Mouse (Mus musculus): ENCODE results near the gene Slc4a4. TPM values are rescaled to one million over a fixed set of nuclear protein-coding genes. Genes with fewer than 3 reads are reported as not detected.
A peak's percentile ranks its signal among the peaks of the same experiment; 100 is the strongest.

Gene Slc4a4
- polyA plus RNA-seq, 1 experiment from 2014 or later = 0.47 TPM

GRCm38 (mm10) chr5:88904841-88905240 is 18.2 kb downstream of the Slc4a4 start:
- Histone ChIP-seq H3K36me3 (ENCODE audit: control insufficient read depth, insufficient read depth) (no peaks in the 10 kb centered on the region), H3K4me1 (ENCODE audit: control insufficient read depth, low read depth, low read length) (no peaks in the 10 kb centered on the region), H3K27ac (ENCODE audit: low read length) (no peak overlapping the region), H3K4me3 (ENCODE audit: low read depth, low read length) (no peak overlapping the region), H3K9me3 (replicated peaks; ENCODE audit: control insufficient read depth, low read length) (no peaks in the 10 kb centered on the region), H3K4me2 (ENCODE audit: low read depth, low read length) (no peak overlapping the region), H3K27me3 (ENCODE audit: control insufficient read depth, insufficient read depth, low read depth, low read length) (no peaks in the 10 kb centered on the region), H3K9ac (ENCODE audit: low read depth, low read length) (no peak overlapping the region)
- ATAC-seq (ENCODE audit: low read depth) = no peak
- 55% methylated on average over 7 of the region's 7 CpGs for WGBS (ENCODE audit: insufficient replicate concordance)

- Histone ChIP-seq H3K4me1 (ENCODE audit: control insufficient read depth, low read depth, low read length) (no peaks in the 10 kb centered on the region), H3K27ac (ENCODE audit: low read length) (no peak overlapping the region), H3K36me3 (ENCODE audit: control insufficient read depth, insufficient read depth) (no peaks in the 10 kb centered on the region), H3K27me3 (ENCODE audit: control insufficient read depth, insufficient read depth, low read depth, low read length) (no peaks in the 10 kb centered on the region), H3K4me2 (ENCODE audit: low read depth, low read length) (no peak overlapping the region), H3K9me3 (replicated peaks; ENCODE audit: control insufficient read depth, low read length) (no peaks in the 10 kb centered on the region), H3K9ac (ENCODE audit: low read depth, low read length) (no peak overlapping the region), H3K4me3 (ENCODE audit: low read depth, low read length) (no peak overlapping the region)
- 70% methylated on average over 3 of the region's 3 CpGs for WGBS (ENCODE audit: insufficient replicate concordance)
- no peak for ATAC-seq (ENCODE audit: low read depth)
Observed at GRCm38 (mm10) chr5:88907615-88908014, 21.0 kb downstream of the Slc4a4 start.

- no peaks in the 10 kb centered on the region for H3K27me3 ChIP-seq (ENCODE audit: control insufficient read depth, insufficient read depth, low read depth, low read length)
- ATAC-seq (ENCODE audit: low read depth) = no peak
- H3K9ac ChIP-seq (ENCODE audit: low read depth, low read length) = no peak overlapping the region
- no peaks in the 10 kb centered on the region for H3K9me3 ChIP-seq (replicated peaks; ENCODE audit: control insufficient read depth, low read length)
- H3K4me1 ChIP-seq (ENCODE audit: control insufficient read depth, low read depth, low read length) = no peaks in the 10 kb centered on the region
- no peak overlapping the region for H3K4me3 ChIP-seq (ENCODE audit: low read depth, low read length)
- H3K27ac ChIP-seq (ENCODE audit: low read length) = no peak overlapping the region
- H3K36me3 ChIP-seq (ENCODE audit: control insufficient read depth, insufficient read depth) = no peaks in the 10 kb centered on the region
- no peak overlapping the region for H3K4me2 ChIP-seq (ENCODE audit: low read depth, low read length)
- 74% methylated on average over 2 of the region's 2 CpGs for WGBS (ENCODE audit: insufficient replicate concordance)
Observed at GRCm38 (mm10) chr5:88912629-88913028, 26.0 kb downstream of the Slc4a4 start.

GRCm38 (mm10) chr5:88915082-88915481 is 28.5 kb downstream of the Slc4a4 start:
- no peak for ATAC-seq (ENCODE audit: low read depth)
- no peak overlapping the region for H3K9ac ChIP-seq (ENCODE audit: low read depth, low read length)
- H3K36me3 ChIP-seq (ENCODE audit: control insufficient read depth, insufficient read depth) = no peaks in the 10 kb centered on the region
- 85% methylated on average over 5 of the region's 5 CpGs for whole genome bisulfite sequencing (ENCODE audit: insufficient replicate concordance)
- no peaks in the 10 kb centered on the region for H3K27me3 ChIP-seq (ENCODE audit: control insufficient read depth, insufficient read depth, low read depth, low read length)
- no peaks in the 10 kb centered on the region for H3K4me1 ChIP-seq (ENCODE audit: control insufficient read depth, low read depth, low read length)
- H3K4me2 ChIP-seq (ENCODE audit: low read depth, low read length) = no peak overlapping the region
- H3K9me3 ChIP-seq (replicated peaks; ENCODE audit: control insufficient read depth, low read length) = no peaks in the 10 kb centered on the region
- no peak overlapping the region for H3K4me3 ChIP-seq (ENCODE audit: low read depth, low read length)
- no peak overlapping the region for H3K27ac ChIP-seq (ENCODE audit: low read length)

- Histone ChIP-seq H3K27me3 (ENCODE audit: control insufficient read depth, insufficient read depth, low read depth, low read length) (no peaks in the 10 kb centered on the region), H3K4me3 (ENCODE audit: low read depth, low read length) (no peak overlapping the region), H3K9ac (ENCODE audit: low read depth, low read length) (no peak overlapping the region), H3K27ac (ENCODE audit: low read length) (no peak overlapping the region), H3K4me2 (ENCODE audit: low read depth, low read length) (no peak overlapping the region), H3K4me1 (ENCODE audit: control insufficient read depth, low read depth, low read length) (no peaks in the 10 kb centered on the region), H3K9me3 (replicated peaks; ENCODE audit: control insufficient read depth, low read length) (no peaks in the 10 kb centered on the region), H3K36me3 (ENCODE audit: control insufficient read depth, insufficient read depth) (no peaks in the 10 kb centered on the region)
- peak; percentile 50; the same call in 1 of the 2 replicates for ATAC-seq (ENCODE audit: low read depth)
- 51% methylated on average over 9 of the region's 9 CpGs for WGBS (ENCODE audit: insufficient replicate concordance)
Observed at GRCm38 (mm10) chr5:88916501-88916971, 29.9 kb downstream of the Slc4a4 start.

- Histone ChIP-seq H3K27me3 (ENCODE audit: control insufficient read depth, insufficient read depth, low read depth, low read length) (no peaks in the 10 kb centered on the region), H3K4me1 (ENCODE audit: control insufficient read depth, low read depth, low read length) (no peaks in the 10 kb centered on the region), H3K9ac (ENCODE audit: low read depth, low read length) (no peak overlapping the region), H3K36me3 (ENCODE audit: control insufficient read depth, insufficient read depth) (no peaks in the 10 kb centered on the region), H3K4me3 (ENCODE audit: low read depth, low read length) (no peak overlapping the region), H3K27ac (ENCODE audit: low read length) (no peak overlapping the region), H3K4me2 (ENCODE audit: low read depth, low read length) (no peak overlapping the region), H3K9me3 (replicated peaks; ENCODE audit: control insufficient read depth, low read length) (no peaks in the 10 kb centered on the region)
- ATAC-seq (ENCODE audit: low read depth) = no peak
- 65% methylated on average over 3 of the region's 3 CpGs for WGBS (ENCODE audit: insufficient replicate concordance)
Observed at GRCm38 (mm10) chr5:88917221-88917620, 30.6 kb downstream of the Slc4a4 start.

GRCm38 (mm10) chr5:88917630-88918029 is 31.0 kb downstream of the Slc4a4 start:
- no peak for ATAC-seq (ENCODE audit: low read depth)
- WGBS (ENCODE audit: insufficient replicate concordance) = 71% methylated on average over 10 of the region's 10 CpGs
- H3K4me1 ChIP-seq (ENCODE audit: control insufficient read depth, low read depth, low read length) = no peaks in the 10 kb centered on the region
- no peak overlapping the region for H3K9ac ChIP-seq (ENCODE audit: low read depth, low read length)
- no peak overlapping the region for H3K4me2 ChIP-seq (ENCODE audit: low read depth, low read length)
- no peaks in the 10 kb centered on the region for H3K36me3 ChIP-seq (ENCODE audit: control insufficient read depth, insufficient read depth)
- no peaks in the 10 kb centered on the region for H3K9me3 ChIP-seq (replicated peaks; ENCODE audit: control insufficient read depth, low read length)
- no peak overlapping the region for H3K4me3 ChIP-seq (ENCODE audit: low read depth, low read length)
- no peaks in the 10 kb centered on the region for H3K27me3 ChIP-seq (ENCODE audit: control insufficient read depth, insufficient read depth, low read depth, low read length)
- no peak overlapping the region for H3K27ac ChIP-seq (ENCODE audit: low read length)

GRCm38 (mm10) chr5:88918538-88918937 is 31.9 kb downstream of the Slc4a4 start:
- ATAC-seq (ENCODE audit: low read depth) = no peak
- no peak overlapping the region for H3K9ac ChIP-seq (ENCODE audit: low read depth, low read length)
- no peaks in the 10 kb centered on the region for H3K36me3 ChIP-seq (ENCODE audit: control insufficient read depth, insufficient read depth)
- H3K4me2 ChIP-seq (ENCODE audit: low read depth, low read length) = no peak overlapping the region
- no peak overlapping the region for H3K4me3 ChIP-seq (ENCODE audit: low read depth, low read length)
- no peaks in the 10 kb centered on the region for H3K9me3 ChIP-seq (replicated peaks; ENCODE audit: control insufficient read depth, low read length)
- H3K27me3 ChIP-seq (ENCODE audit: control insufficient read depth, insufficient read depth, low read depth, low read length) = no peaks in the 10 kb centered on the region
- no peak overlapping the region for H3K27ac ChIP-seq (ENCODE audit: low read length)
- 72% methylated on average over 9 of the region's 9 CpGs for WGBS (ENCODE audit: insufficient replicate concordance)
- no peaks in the 10 kb centered on the region for H3K4me1 ChIP-seq (ENCODE audit: control insufficient read depth, low read depth, low read length)

- no peak for ATAC-seq (ENCODE audit: low read depth)
- no peak overlapping the region for H3K4me2 ChIP-seq (ENCODE audit: low read depth, low read length)
- H3K9ac ChIP-seq (ENCODE audit: low read depth, low read length) = no peak overlapping the region
- no peaks in the 10 kb centered on the region for H3K4me1 ChIP-seq (ENCODE audit: control insufficient read depth, low read depth, low read length)
- no peaks in the 10 kb centered on the region for H3K27me3 ChIP-seq (ENCODE audit: control insufficient read depth, insufficient read depth, low read depth, low read length)
- no peak overlapping the region for H3K4me3 ChIP-seq (ENCODE audit: low read depth, low read length)
- no peak overlapping the region for H3K27ac ChIP-seq (ENCODE audit: low read length)
- H3K9me3 ChIP-seq (replicated peaks; ENCODE audit: control insufficient read depth, low read length) = no peaks in the 10 kb centered on the region
- 66% methylated on average over 5 of the region's 5 CpGs for WGBS (ENCODE audit: insufficient replicate concordance)
- H3K36me3 ChIP-seq (ENCODE audit: control insufficient read depth, insufficient read depth) = no peaks in the 10 kb centered on the region
Observed at GRCm38 (mm10) chr5:88925576-88925975, 39.0 kb downstream of the Slc4a4 start.

All from liver, embryonic 16.5 days (tissue).